Mouse (Mus musculus) CH12.LX (cell line): Measurements from ENCODE around the gene Prr12. TPM values are rescaled to one million over a fixed set of nuclear protein-coding genes. Genes with fewer than 3 reads are reported as not detected.
"Not testable (repeated sequence)": the region's sequence is repeated elsewhere in the genome, so short reads cannot be mapped to it uniquely, and the experiment has no call there.

Experiments
- DNase-seq: peaks from one replicate; pipeline ENCODE4 v3.0.0-alpha.2; 2013; ENCODE audit errors: extremely low read depth
- H3K27ac ChIP-seq: 2 replicates; pipeline ENCODE4 v1.5.1; 2012; ENCODE audit warnings: low read depth, mild to moderate bottlenecking, control low read depth, moderate library complexity; ENCODE audit not compliant: insufficient read depth
- H3K27me3 ChIP-seq: replicated peaks from 2 replicates; pipeline ENCODE3; 2012; ENCODE audit warnings: inconsistent platforms
- H3K36me3 ChIP-seq, 2 experiments: replicated peaks in 1 of 2; 2 replicates each; pipeline versions ENCODE3 to v1.6.1; 2012; ENCODE audit warnings: inconsistent platforms in 1 of 2, low read length in 1 of 2, mild to moderate bottlenecking in 1 of 2, mixed read lengths in 1 of 2, moderate library complexity in 1 of 2; ENCODE audit not compliant: control insufficient read depth in 1 of 2, insufficient read depth in 1 of 2
- H3K4me1 ChIP-seq, 2 experiments: 2 replicates each; pipeline ENCODE4 v1.6.1; 2012; ENCODE audit warnings: inconsistent platforms in 1 of 2, moderate library complexity in 1 of 2; ENCODE audit not compliant: insufficient read depth in 2 of 2, control insufficient read depth in 1 of 2
- H3K4me2 ChIP-seq: 2 replicates; pipeline ENCODE4 v1.6.1; 2012; ENCODE audit warnings: low read depth, mild to moderate bottlenecking, control low read depth; ENCODE audit not compliant: poor library complexity, insufficient read depth, severe bottlenecking
- H3K4me3 ChIP-seq, 3 experiments: fragments of 150-350 bp in 1 of 3; sonication (generic) in 1 of 3; replicated peaks in 1 of 3; 2 replicates each; pipeline versions ENCODE3 to v1.5.1; 2011 to 2012; ENCODE audit warnings: low read depth in 2 of 3, low read length in 2 of 3, mild to moderate bottlenecking in 2 of 3, moderate library complexity in 2 of 3, control low read depth in 1 of 3, improper control_type of control experiment in 1 of 3, inconsistent platforms in 1 of 3, mixed read lengths in 1 of 3; ENCODE audit not compliant: poor library complexity in 1 of 3
- H3K79me2 ChIP-seq: replicated peaks from 2 replicates; pipeline ENCODE4 v1.6.1; 2012; ENCODE audit warnings: mild to moderate bottlenecking, moderate library complexity; ENCODE audit not compliant: control insufficient read depth, poor library complexity, insufficient read depth, severe bottlenecking; ENCODE audit errors: extremely low read depth
- H3K9ac ChIP-seq: 2 replicates; pipeline ENCODE4 v1.6.1; 2012; ENCODE audit warnings: low read depth, mild to moderate bottlenecking, control low read depth, moderate library complexity; ENCODE audit not compliant: insufficient read depth
- H3K9me3 ChIP-seq: replicated peaks from 2 replicates; pipeline ENCODE3; 2012; ENCODE audit warnings: low read length, inconsistent platforms, mixed read lengths
- CTCF ChIP-seq, 2 experiments: IDR thresholded peaks in 1 of 2; conservative IDR thresholded peaks in 1 of 2; 2 replicates each; pipeline ENCODE4 v1.5.1; 2011 to 2012; ENCODE audit warnings: low read depth in 2 of 2, low read length in 2 of 2, improper control_type of control experiment in 1 of 2, inconsistent platforms in 1 of 2, mild to moderate bottlenecking in 1 of 2, moderate library complexity in 1 of 2
- MYC ChIP-seq: IDR thresholded peaks from 2 replicates; pipeline ENCODE4 v1.6.1; 2011; ENCODE audit warnings: low read depth, mild to moderate bottlenecking, improper control_type of control experiment, low read length
- ZMIZ1 ChIP-seq: IDR thresholded peaks from 2 replicates; pipeline ENCODE4 v1.6.1; 2012; ENCODE audit warnings: low read depth, mild to moderate bottlenecking, inconsistent platforms, low read length, improper control_type of control experiment
- dilution Hi-C: fragments of 300-500 bp; cut with MboI; formaldehyde crosslinking; loops from 2 replicates; pipeline ENCODE4 v1.14.3; 2020; ENCODE audit warnings: low sequenced_read_pairs; ENCODE audit not compliant: extremely low pct_unique_long_range_greater_than_20kb, extremely low pct_ligation_motif_present
- in situ Hi-C: fragments of 300-500 bp; cut with MboI; formaldehyde crosslinking; loops from 3 replicates; pipeline ENCODE4 v1.14.3; 2019; ENCODE audit warnings: low sequenced_read_pairs, low pct_ligation_motif_present, low pct_unique_long_range_greater_than_20kb, mixed read lengths
- polyA plus RNA-seq: library from polyadenylated mRNA; unstranded; fragments of >175 nt; gene quantifications from 2 replicates; pipeline ENCODE4 v1.2.1, GENCODE M21; 2012; ENCODE audit warnings: low read depth; ENCODE audit not compliant: insufficient read length
- total RNA-seq, 2 experiments: library from RNA; depleted of rRNA; stranded (reverse); fragments of 300-350 nt in 1 of 2; fragments of >200 nt in 1 of 2; gene quantifications; 2 replicates each; pipeline ENCODE4 v1.2.3; 2012 to 2014

Prr12 gene
- total and polyA plus RNA-seq, 3 experiments, result 1.2 to 20.5 (median 6.5) TPM

DNA sequence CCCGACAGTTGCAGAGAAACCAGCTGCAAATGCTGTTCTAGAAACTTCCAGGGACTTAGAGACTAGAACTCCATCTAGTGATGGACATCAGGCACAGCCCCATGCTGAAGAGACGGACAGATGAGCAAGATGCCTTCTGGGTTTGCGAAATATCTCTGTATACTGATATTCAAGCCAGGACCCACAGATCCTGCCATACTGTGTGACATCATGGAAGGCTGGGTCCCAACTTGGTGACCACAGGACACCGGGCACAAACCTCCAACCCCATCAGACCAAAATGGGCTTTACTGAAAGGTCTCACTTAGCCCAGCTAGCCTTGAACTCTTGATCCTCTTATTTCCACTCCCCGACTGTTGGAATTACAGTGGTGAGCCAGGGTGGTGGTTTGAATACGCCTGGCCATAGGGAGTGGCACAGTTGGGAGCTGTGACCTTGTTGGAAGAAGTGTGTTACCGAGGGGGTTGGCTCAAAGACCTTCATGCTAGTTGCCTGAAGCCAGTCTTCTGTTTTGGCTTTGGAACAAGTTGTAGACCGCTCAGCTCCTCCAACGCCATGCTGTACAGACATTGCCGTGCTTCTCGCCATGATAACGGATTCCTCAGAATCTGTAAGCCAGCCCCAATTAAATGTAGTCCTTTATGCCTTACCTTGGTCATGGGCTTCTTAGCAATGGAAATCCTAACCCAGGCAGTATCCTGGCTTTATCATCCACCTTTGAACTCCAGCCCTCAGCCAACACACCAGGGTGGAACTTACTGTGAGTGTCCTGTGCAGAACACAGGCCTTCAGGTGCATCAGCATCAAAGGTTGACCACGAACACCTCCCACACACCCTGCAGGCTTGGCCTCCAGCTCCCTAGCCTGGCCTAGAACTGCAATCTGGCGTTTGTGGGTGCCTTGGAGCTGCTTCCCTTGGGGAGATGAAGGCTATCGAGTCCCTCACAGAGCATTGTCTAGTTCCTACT, 28.1 kb downstream of the Prr12 start:
- in situ Hi-C loops, result no loop called here
- peaks cover 17 to 61% of the 10 kb centered on the region in 2 experiments for H3K36me3 ChIP-seq

GRCm38 (mm10) chr7:45023711-45024110, 29.0 kb downstream of the Prr12 start:
- H3K4me2 ChIP-seq, H3K4me1 ChIP-seq, H3K27ac ChIP-seq, H3K27me3 ChIP-seq, dilution Hi-C loops, H3K79me2 ChIP-seq, H3K9ac ChIP-seq, H3K4me3 ChIP-seq, DNase-seq, in situ Hi-C loops, H3K9me3 ChIP-seq: not testable (repeated sequence)
- peaks cover 10 to 52% of the 10 kb centered on the region in 2 experiments for H3K36me3 ChIP-seq

More for the DNA sequence above, 28.1 kb downstream of the Prr12 start:
- H3K4me3 ChIP-seq, result no peak overlapping the region
- no peaks in the 10 kb centered on the region; a peak in 1 of 4 replicates for H3K4me1 ChIP-seq
- dilution Hi-C loops, result no loop called here
- DNase-seq, result no peak
- TF ChIP-seq MYC (no peak), CTCF (conservative IDR thresholded peaks at IDR 0.05 in 1 of 2, IDR thresholded peaks at IDR 0.05 in 1 of 2; ENCODE audit: low read depth in 2 of 2, low read length in 2 of 2) (peak in 1 of 2 experiments; percentile 25; a peak in 1 of 4 replicates)
- TF ChIP-seq, all 38 proteins: peak for 1
- Histone ChIP-seq H3K4me2 (no peak overlapping the region), H3K79me2 (no peaks in the 10 kb centered on the region), H3K9ac (no peak overlapping the region), H3K27ac (no peak overlapping the region), H3K27me3 (no peaks in the 10 kb centered on the region), H3K9me3 (no peaks in the 10 kb centered on the region)

GRCm38 (mm10) chr7:45020225-45020624, 32.5 kb downstream of the Prr12 start:
- dilution Hi-C loops, result no loop called here
- no peak overlapping the region for H3K27ac ChIP-seq
- no peaks in the 10 kb centered on the region for H3K9me3 ChIP-seq
- H3K36me3 ChIP-seq, result peaks cover 0 to 22% of the 10 kb centered on the region in 2 experiments
- peaks cover 6% of the 10 kb centered on the region for H3K79me2 ChIP-seq
- H3K4me2 ChIP-seq, result no peak overlapping the region
- H3K4me1 ChIP-seq, result peaks cover 0 to 13% of the 10 kb centered on the region in 2 experiments; a peak in 2 of 4 replicates
- in situ Hi-C loops, result no loop called here
- no peak overlapping the region for H3K4me3 ChIP-seq
- H3K27me3 ChIP-seq, result no peaks in the 10 kb centered on the region
- TF ChIP-seq ZMIZ1, result no peak
- DNase-seq, result no peak
- H3K9ac ChIP-seq, result no peak overlapping the region
